Mouse (Mus musculus): ENCODE data around the gene Stt3b.

GRCm38 (mm10) chr9:115215830-115216701 lies 94.2 kb downstream of the Stt3b start:
- TF ChIP-seq CTCF (IDR thresholded peaks at IDR 0.05; ENCODE audit: low read depth) = no peak
- TF ChIP-seq EP300 (IDR thresholded peaks at IDR 0.05; ENCODE audit: low read depth) = no peak
